Mouse (Mus musculus) stomach, postnatal 0 days (tissue): ENCODE measurements at regions not wholly inside any gene's neighbourhood (a gene's known extent, or its start where the extent isn't known, plus 50 kb on each side); places are given as distances from the start of the nearest gene placed in this dataset.

Experiments
- CTCF ChIP-seq: IDR thresholded peaks from 2 replicates; pipeline ENCODE4 v1.5.1; 2016; ENCODE audit warnings: antibody characterized with exemption, low read depth, mild to moderate bottlenecking, moderate library complexity
- EP300 ChIP-seq: optimal IDR thresholded peaks from 2 replicates; pipeline ENCODE3; 2016; ENCODE audit warnings: antibody characterized with exemption

DNA sequence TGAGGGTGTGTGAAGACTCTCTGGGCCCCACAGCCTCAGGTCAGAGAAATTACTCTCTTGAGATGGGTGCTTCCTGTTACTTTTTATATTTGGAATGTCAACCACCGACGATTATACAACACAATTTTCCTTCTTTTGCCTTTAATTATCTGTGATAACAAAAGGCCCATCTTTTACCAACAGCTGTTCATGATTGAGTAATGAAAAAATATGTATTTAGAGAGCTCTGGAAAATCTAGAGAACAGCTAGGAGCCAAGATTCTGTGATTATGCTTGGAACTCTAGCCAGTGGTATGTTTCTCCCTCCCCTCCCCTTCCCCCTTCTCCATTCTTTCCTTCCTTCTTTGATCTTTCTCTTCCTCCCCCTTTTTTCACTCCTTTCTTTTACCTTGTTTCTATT, 546.0 kb upstream of the Cdh11 start:
- no peak for TF ChIP-seq CTCF
- no peak for TF ChIP-seq EP300
